Mouse (Mus musculus): ENCODE data around the gene Lrrk1. TPM values are rescaled to one million over a fixed set of nuclear protein-coding genes. Genes with fewer than 3 reads are reported as not detected.
"Not testable (repeated sequence)": the region's sequence is repeated elsewhere in the genome, so short reads cannot be mapped to it uniquely, and the experiment has no call there.

Lrrk1 gene
- polyA plus RNA-seq, 1 experiment from 2014 or later = 2.8 TPM

GRCm38 (mm10) chr7:66195881-66196280, 192.3 kb downstream of the Lrrk1 start:
- H3K4me2 ChIP-seq (ENCODE audit: low read length) = no peak overlapping the region
- ATAC-seq = no peak
- H3K9me3 ChIP-seq (replicated peaks; ENCODE audit: control insufficient read depth, low read length, poor library complexity, severe bottlenecking) = no peaks in the 10 kb centered on the region
- H3K4me1 ChIP-seq (ENCODE audit: control insufficient read depth, insufficient read depth, low read length) = no peaks in the 10 kb centered on the region
- H3K27ac ChIP-seq (ENCODE audit: low read length) = no peak overlapping the region
- H3K9ac ChIP-seq (ENCODE audit: low read depth, low read length) = no peak overlapping the region
- WGBS = 80% methylated on average over 1 of the region's 1 CpGs
- no peaks in the 10 kb centered on the region for H3K27me3 ChIP-seq (ENCODE audit: control insufficient read depth, insufficient read depth, low read depth, low read length)
- H3K4me3 ChIP-seq (ENCODE audit: low read depth, low read length) = no peak overlapping the region
- no peaks in the 10 kb centered on the region for H3K36me3 ChIP-seq (ENCODE audit: control insufficient read depth, insufficient read depth, low read length)

- Histone ChIP-seq H3K27me3 (ENCODE audit: control insufficient read depth, insufficient read depth, low read depth, low read length) (no peaks in the 10 kb centered on the region), H3K4me3 (ENCODE audit: low read depth, low read length) (no peak overlapping the region), H3K36me3 (ENCODE audit: control insufficient read depth, insufficient read depth, low read length) (no peaks in the 10 kb centered on the region), H3K9me3 (replicated peaks; ENCODE audit: control insufficient read depth, low read length, poor library complexity, severe bottlenecking) (no peaks in the 10 kb centered on the region), H3K4me1 (ENCODE audit: control insufficient read depth, insufficient read depth, low read length) (no peaks in the 10 kb centered on the region), H3K27ac (ENCODE audit: low read length) (no peak overlapping the region), H3K4me2 (ENCODE audit: low read length) (no peak overlapping the region), H3K9ac (ENCODE audit: low read depth, low read length) (no peak overlapping the region)
- ATAC-seq = no peak
- WGBS = 80% methylated on average over 3 of the region's 3 CpGs
Measured at GRCm38 (mm10) chr7:66194511-66194910, 193.6 kb downstream of the Lrrk1 start.

DNA sequence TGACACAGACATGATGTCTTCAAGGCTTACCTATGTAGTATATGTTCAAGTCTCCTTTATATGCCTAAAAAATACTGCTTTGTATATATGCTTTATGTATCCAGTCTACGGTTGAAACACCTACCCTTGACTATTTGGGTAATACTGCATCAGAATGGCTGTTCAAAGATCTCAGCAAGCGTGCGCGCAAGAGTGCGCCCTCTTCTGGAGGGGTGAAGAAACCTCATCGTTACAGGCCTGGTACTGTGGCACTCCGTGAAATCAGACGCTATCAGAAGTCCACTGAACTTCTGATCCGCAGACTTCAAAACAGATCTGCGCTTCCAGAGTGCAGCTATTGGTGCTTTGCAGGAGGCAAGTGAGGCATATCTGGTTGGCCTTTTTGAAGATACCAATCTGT, 197.8 kb downstream of the Lrrk1 start:
- H3K4me2 ChIP-seq (ENCODE audit: low read length); H3K4me3 ChIP-seq (ENCODE audit: low read depth, low read length); H3K27ac ChIP-seq (ENCODE audit: low read length); H3K27me3 ChIP-seq (ENCODE audit: control insufficient read depth, insufficient read depth, low read depth, low read length); H3K36me3 ChIP-seq (ENCODE audit: control insufficient read depth, insufficient read depth, low read length); H3K9ac ChIP-seq (ENCODE audit: low read depth, low read length); H3K4me1 ChIP-seq (ENCODE audit: control insufficient read depth, insufficient read depth, low read length); ATAC-seq; H3K9me3 ChIP-seq (replicated peaks; ENCODE audit: control insufficient read depth, low read length, poor library complexity, severe bottlenecking): not testable (repeated sequence)
- 88% methylated on average over 10 of the region's 10 CpGs for WGBS

DNA sequence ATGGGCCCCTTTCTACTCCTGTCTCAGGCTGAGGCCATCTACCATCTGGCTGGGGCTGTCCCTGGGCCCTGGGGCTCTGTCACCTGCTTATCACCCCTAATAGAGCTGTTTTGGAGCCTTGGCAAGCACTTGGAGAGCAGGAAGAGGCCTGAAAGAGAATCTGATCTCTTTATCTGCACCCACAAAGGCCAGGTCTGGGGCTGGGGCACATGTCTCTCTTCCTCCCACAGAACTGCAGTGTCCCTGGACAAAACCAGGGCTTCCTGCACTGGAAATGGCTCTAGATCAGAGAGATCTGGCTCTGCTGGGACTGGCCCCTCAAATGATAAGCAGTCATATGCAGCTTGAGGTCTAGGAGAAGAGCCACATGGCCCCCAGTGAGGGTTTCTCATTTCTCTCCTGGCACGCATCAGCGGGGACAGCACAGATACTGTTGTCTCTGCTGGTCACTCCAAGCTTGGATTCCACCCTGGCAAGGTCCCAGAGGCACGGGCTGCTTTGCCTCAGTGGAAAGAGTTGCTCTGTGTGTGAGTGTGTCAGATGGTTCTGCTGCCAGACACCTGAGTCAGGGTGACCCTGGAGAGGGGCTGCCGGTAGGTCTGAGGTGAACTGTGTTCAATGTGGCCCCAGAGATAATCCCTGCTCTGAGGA, 200.4 kb downstream of the Lrrk1 start:
- no peak for ATAC-seq
- H3K9ac ChIP-seq (ENCODE audit: low read depth, low read length) = no peak overlapping the region
- no peaks in the 10 kb centered on the region for H3K27me3 ChIP-seq (ENCODE audit: control insufficient read depth, insufficient read depth, low read depth, low read length)
- no peak overlapping the region for H3K4me2 ChIP-seq (ENCODE audit: low read length)
- no peak overlapping the region for H3K27ac ChIP-seq (ENCODE audit: low read length)
- H3K9me3 ChIP-seq (replicated peaks; ENCODE audit: control insufficient read depth, low read length, poor library complexity, severe bottlenecking) = no peaks in the 10 kb centered on the region
- WGBS = 83% methylated on average over 4 of the region's 4 CpGs
- H3K4me1 ChIP-seq (ENCODE audit: control insufficient read depth, insufficient read depth, low read length) = no peaks in the 10 kb centered on the region
- no peak overlapping the region for H3K4me3 ChIP-seq (ENCODE audit: low read depth, low read length)
- no peaks in the 10 kb centered on the region for H3K36me3 ChIP-seq (ENCODE audit: control insufficient read depth, insufficient read depth, low read length)

DNA sequence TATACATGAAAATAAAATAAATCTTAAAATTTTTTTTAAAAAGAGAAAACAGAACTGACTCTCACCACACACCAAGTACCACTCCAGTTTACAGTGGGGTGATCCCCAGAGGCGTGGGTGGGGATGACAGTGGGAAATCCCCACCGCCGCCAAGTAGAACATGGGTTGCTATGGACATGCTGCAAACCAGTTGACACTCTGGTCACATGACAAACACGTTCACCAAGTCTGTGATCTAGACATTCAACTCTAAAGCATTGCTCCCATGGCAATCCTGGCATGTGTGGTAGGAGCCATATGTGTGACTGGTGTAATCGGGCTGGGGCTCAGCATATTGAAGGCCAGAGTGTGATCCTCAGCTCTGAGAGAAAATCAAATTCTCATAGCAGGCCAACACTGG, 202.8 kb downstream of the Lrrk1 start:
- no peak overlapping the region for H3K4me2 ChIP-seq (ENCODE audit: low read length)
- no peak overlapping the region for H3K9ac ChIP-seq (ENCODE audit: low read depth, low read length)
- no peaks in the 10 kb centered on the region for H3K4me1 ChIP-seq (ENCODE audit: control insufficient read depth, insufficient read depth, low read length)
- no peak overlapping the region for H3K4me3 ChIP-seq (ENCODE audit: low read depth, low read length)
- H3K27ac ChIP-seq (ENCODE audit: low read length) = no peak overlapping the region
- 93% methylated on average over 5 of the region's 5 CpGs for WGBS
- ATAC-seq = no peak
- H3K27me3 ChIP-seq (ENCODE audit: control insufficient read depth, insufficient read depth, low read depth, low read length) = no peaks in the 10 kb centered on the region
- no peaks in the 10 kb centered on the region for H3K36me3 ChIP-seq (ENCODE audit: control insufficient read depth, insufficient read depth, low read length)
- no peaks in the 10 kb centered on the region for H3K9me3 ChIP-seq (replicated peaks; ENCODE audit: control insufficient read depth, low read length, poor library complexity, severe bottlenecking)

GRCm38 (mm10) chr7:66184026-66184425, 204.1 kb downstream of the Lrrk1 start:
- Histone ChIP-seq H3K4me2 (ENCODE audit: low read length) (no peak overlapping the region), H3K9me3 (replicated peaks; ENCODE audit: control insufficient read depth, low read length, poor library complexity, severe bottlenecking) (no peaks in the 10 kb centered on the region), H3K4me3 (ENCODE audit: low read depth, low read length) (no peak overlapping the region), H3K27me3 (ENCODE audit: control insufficient read depth, insufficient read depth, low read depth, low read length) (no peaks in the 10 kb centered on the region), H3K36me3 (ENCODE audit: control insufficient read depth, insufficient read depth, low read length) (no peaks in the 10 kb centered on the region), H3K9ac (ENCODE audit: low read depth, low read length) (no peak overlapping the region), H3K4me1 (ENCODE audit: control insufficient read depth, insufficient read depth, low read length) (no peaks in the 10 kb centered on the region), H3K27ac (ENCODE audit: low read length) (no peak overlapping the region)
- ATAC-seq = no peak
- WGBS = 85% methylated on average over 4 of the region's 4 CpGs

GRCm38 (mm10) chr7:66183404-66183803, 204.7 kb downstream of the Lrrk1 start:
- no peaks in the 10 kb centered on the region for H3K27me3 ChIP-seq (ENCODE audit: control insufficient read depth, insufficient read depth, low read depth, low read length)
- H3K9me3 ChIP-seq (replicated peaks; ENCODE audit: control insufficient read depth, low read length, poor library complexity, severe bottlenecking) = no peaks in the 10 kb centered on the region
- no peak overlapping the region for H3K4me2 ChIP-seq (ENCODE audit: low read length)
- ATAC-seq = no peak
- no peaks in the 10 kb centered on the region for H3K4me1 ChIP-seq (ENCODE audit: control insufficient read depth, insufficient read depth, low read length)
- H3K36me3 ChIP-seq (ENCODE audit: control insufficient read depth, insufficient read depth, low read length) = no peaks in the 10 kb centered on the region
- H3K27ac ChIP-seq (ENCODE audit: low read length) = no peak overlapping the region
- 77% methylated on average over 8 of the region's 8 CpGs for WGBS
- no peak overlapping the region for H3K4me3 ChIP-seq (ENCODE audit: low read depth, low read length)
- H3K9ac ChIP-seq (ENCODE audit: low read depth, low read length) = no peak overlapping the region

DNA sequence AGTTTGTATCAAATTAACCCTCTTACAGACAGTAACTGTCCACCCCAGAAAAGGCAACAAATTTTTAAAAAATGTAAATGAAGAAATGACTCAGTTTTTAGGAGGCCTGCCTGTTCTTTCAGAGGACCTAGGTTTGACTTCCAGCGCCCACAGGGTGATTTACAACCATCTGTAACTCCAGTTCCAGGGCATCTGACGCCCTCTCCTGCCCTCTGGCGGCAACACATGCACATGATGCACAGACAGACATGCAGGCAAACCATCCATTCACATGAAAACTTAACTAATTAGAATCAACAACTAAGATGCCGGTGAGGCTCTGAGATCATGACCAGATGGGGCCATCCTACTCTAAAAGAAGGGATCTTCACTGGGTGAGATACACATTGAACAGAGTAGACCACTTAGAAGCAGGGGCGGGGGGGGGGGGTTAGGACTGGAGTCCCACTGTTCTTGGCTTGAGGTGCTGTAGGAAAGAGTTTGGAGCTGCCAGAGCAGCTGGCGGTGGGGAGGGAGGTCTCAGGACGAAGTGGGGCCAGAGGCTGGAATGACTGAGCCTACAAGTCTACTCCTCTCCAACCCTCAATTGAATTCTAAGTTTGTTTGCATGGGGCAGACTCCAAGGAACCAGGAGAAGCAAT, 206.0 kb downstream of the Lrrk1 start:
- Histone ChIP-seq H3K36me3 (ENCODE audit: control insufficient read depth, insufficient read depth, low read length) (no peaks in the 10 kb centered on the region), H3K27me3 (ENCODE audit: control insufficient read depth, insufficient read depth, low read depth, low read length) (no peaks in the 10 kb centered on the region), H3K4me3 (ENCODE audit: low read depth, low read length) (no peak overlapping the region), H3K9ac (ENCODE audit: low read depth, low read length) (no peak overlapping the region), H3K4me2 (ENCODE audit: low read length) (no peak overlapping the region), H3K27ac (ENCODE audit: low read length) (no peak overlapping the region), H3K9me3 (replicated peaks; ENCODE audit: control insufficient read depth, low read length, poor library complexity, severe bottlenecking) (no peaks in the 10 kb centered on the region), H3K4me1 (ENCODE audit: control insufficient read depth, insufficient read depth, low read length) (no peaks in the 10 kb centered on the region)
- no peak for ATAC-seq
- 84% methylated on average over 7 of the region's 7 CpGs for WGBS

DNA sequence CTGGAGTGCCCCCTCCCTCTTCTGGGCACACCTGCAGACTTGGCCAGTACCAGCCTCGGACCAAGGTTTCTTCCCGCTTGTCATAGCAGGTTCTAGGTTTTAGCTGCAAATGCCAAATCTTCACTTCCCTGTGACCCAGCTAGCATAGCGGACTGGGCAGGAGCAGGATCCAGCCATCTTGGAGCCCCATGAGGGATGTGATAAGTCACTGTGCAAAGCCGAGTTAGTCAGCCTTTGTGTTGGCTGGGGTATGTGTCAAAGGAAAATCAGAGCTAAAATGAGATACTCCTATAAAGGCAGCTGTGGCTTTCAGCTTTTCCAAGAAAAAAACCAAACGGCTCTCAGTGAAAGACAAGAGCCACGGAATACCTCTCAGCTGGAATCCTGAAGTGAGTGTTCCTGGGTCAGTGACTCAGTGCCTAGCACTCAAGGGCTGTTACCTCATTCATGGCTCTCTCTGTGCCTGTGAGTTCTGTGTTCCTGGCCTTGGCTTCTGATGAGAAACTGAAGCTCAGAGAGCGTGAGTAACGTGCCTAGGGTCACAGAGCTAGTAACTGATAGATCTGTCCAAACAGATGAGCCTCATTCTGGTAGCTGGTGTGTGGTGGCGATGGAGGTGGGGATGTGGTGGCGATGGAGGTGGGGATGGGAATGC, 207.3 kb downstream of the Lrrk1 start:
- H3K4me3 ChIP-seq (ENCODE audit: low read depth, low read length) = no peak overlapping the region
- H3K36me3 ChIP-seq (ENCODE audit: control insufficient read depth, insufficient read depth, low read length) = no peaks in the 10 kb centered on the region; the same call in 1 of the 2 replicates
- H3K27me3 ChIP-seq (ENCODE audit: control insufficient read depth, insufficient read depth, low read depth, low read length) = no peaks in the 10 kb centered on the region
- WGBS = 80% methylated on average over 10 of the region's 10 CpGs
- no peak for ATAC-seq
- H3K27ac ChIP-seq (ENCODE audit: low read length) = no peak overlapping the region
- no peaks in the 10 kb centered on the region for H3K9me3 ChIP-seq (replicated peaks; ENCODE audit: control insufficient read depth, low read length, poor library complexity, severe bottlenecking)
- no peak overlapping the region for H3K4me2 ChIP-seq (ENCODE audit: low read length)
- no peak overlapping the region for H3K9ac ChIP-seq (ENCODE audit: low read depth, low read length)
- H3K4me1 ChIP-seq (ENCODE audit: control insufficient read depth, insufficient read depth, low read length) = no peaks in the 10 kb centered on the region
